Mouse (Mus musculus): ENCODE measurements at regions not wholly inside any gene's neighbourhood (a gene's known extent, or its start where the extent isn't known, plus 50 kb on each side); places are given as distances from the start of the nearest gene placed in this dataset.
A peak's percentile ranks its signal among the peaks of the same experiment; 100 is the strongest.

DNA sequence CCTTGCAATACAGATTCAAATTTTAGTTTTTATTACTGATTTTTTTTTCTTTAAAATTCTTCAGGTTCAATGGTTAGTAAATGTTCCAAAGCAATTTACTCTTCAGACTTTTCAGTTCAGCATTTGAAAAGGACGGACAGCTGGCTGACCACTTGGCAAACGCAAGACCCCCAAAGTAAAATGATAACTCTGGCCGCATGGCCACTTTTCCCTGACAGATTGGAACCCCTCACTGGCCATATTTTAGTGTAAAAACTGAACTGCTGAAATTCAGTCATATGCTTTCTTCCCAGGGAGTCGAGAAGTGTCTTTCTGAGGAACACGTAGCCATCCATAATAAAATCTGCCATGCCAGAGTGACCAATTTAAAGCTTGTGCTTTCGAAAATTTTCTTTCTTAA is 198.4 kb upstream of the Gk2 start:
- Histone ChIP-seq H3K4me3 (replicated peaks; ENCODE audit: insufficient read depth, low read depth, low read length) (no peak overlapping the region), H3K27me3 (ENCODE audit: control insufficient read depth, insufficient read depth, low read length) (no peaks in the 10 kb centered on the region; the same call in 1 of the 2 replicates), H3K27ac (ENCODE audit: insufficient read depth, low read length) (no peak overlapping the region), H3K4me1 (ENCODE audit: control insufficient read depth, insufficient read depth, low read length) (no peaks in the 10 kb centered on the region)
- DNase-seq = no peak
- 15% methylated on average over 6 of the region's 6 CpGs for WGBS
- TF ChIP-seq CTCF (IDR thresholded peaks at IDR 0.05; ENCODE audit: borderline replicate concordance, insufficient read depth, low read depth, low read length) = no peak
- no peak for TF ChIP-seq POLR2A (IDR thresholded peaks at IDR 0.05; ENCODE audit: borderline replicate concordance, insufficient read depth, low read length)

GRCm38 (mm10) chr5:97654414-97654813 is 197.6 kb upstream of the Gk2 start:
- no peak overlapping the region for H3K27ac ChIP-seq (ENCODE audit: insufficient read depth, low read length)

DNA sequence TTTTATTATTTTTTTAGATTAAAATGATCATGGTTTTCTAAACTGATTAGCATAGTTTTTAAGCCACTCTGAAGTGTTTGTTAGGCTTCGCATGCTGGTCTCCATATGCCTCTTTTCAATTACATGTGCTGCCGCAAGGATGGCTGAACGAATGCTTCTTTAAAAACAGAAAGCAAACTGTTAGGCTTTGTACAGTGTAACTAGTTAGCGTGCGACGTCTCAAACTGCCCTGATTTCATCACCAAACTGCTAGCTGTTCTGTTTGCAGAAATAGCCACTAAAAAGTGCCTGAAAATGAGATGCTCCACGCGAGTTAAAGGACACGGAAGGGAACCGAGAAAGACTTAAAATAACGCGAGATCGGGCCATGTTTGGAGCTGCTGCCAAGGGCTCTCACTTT is 185.4 kb upstream of the Gk2 start:
- DNase-seq = no peak
- no peak for TF ChIP-seq POLR2A (IDR thresholded peaks at IDR 0.05; ENCODE audit: borderline replicate concordance, insufficient read depth, low read length)
- no peak for TF ChIP-seq CTCF (IDR thresholded peaks at IDR 0.05; ENCODE audit: borderline replicate concordance, insufficient read depth, low read depth, low read length)
- Histone ChIP-seq H3K27ac (ENCODE audit: insufficient read depth, low read length) (no peak overlapping the region), H3K27me3 (ENCODE audit: control insufficient read depth, insufficient read depth, low read length) (no peaks in the 10 kb centered on the region; the same call in 1 of the 2 replicates), H3K4me1 (ENCODE audit: control insufficient read depth, insufficient read depth, low read length) (peaks cover 3% of the 10 kb centered on the region; the same call in 1 of the 2 replicates), H3K4me3 (replicated peaks; ENCODE audit: insufficient read depth, low read depth, low read length) (no peak overlapping the region)
- WGBS = 69% methylated on average over 13 of the region's 13 CpGs

More at GRCm38 (mm10) chr5:97654414-97654813, 197.6 kb upstream of the Gk2 start:
- no peak for DNase-seq
- no peaks in the 10 kb centered on the region for H3K4me1 ChIP-seq (ENCODE audit: control insufficient read depth, insufficient read depth, low read length)
- no peaks in the 10 kb centered on the region; the same call in 1 of the 2 replicates for H3K27me3 ChIP-seq (ENCODE audit: control insufficient read depth, insufficient read depth, low read length)
- WGBS = 25% methylated on average over 12 of the region's 12 CpGs
- TF ChIP-seq POLR2A (IDR thresholded peaks at IDR 0.05; ENCODE audit: borderline replicate concordance, insufficient read depth, low read length) = no peak
- no peak for TF ChIP-seq CTCF (IDR thresholded peaks at IDR 0.05; ENCODE audit: borderline replicate concordance, insufficient read depth, low read depth, low read length)
- H3K4me3 ChIP-seq (replicated peaks; ENCODE audit: insufficient read depth, low read depth, low read length) = no peak overlapping the region

DNA sequence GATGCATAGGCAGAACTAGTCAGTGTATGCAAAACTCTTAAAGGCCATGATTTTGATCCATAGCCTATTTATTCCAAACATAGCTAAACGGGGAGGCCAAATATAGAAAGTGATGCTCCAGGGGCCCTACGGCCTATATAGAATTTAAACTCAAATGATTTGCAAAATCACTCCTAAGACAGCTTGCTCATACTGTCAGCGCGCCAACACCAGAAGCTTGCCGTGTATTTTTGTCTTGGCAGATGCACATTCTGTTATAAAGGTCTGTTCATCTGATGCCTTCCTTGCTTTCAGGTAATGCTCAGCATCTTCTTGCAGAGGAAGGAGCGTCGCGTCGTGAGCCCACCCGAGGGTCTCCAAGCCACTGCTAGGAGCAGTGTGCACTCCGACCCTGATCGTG is 184.8 kb upstream of the Gk2 start:
- WGBS = 34% methylated on average over 12 of the region's 12 CpGs
- TF ChIP-seq CTCF (IDR thresholded peaks at IDR 0.05; ENCODE audit: borderline replicate concordance, insufficient read depth, low read depth, low read length) (no peak), POLR2A (IDR thresholded peaks at IDR 0.05; ENCODE audit: borderline replicate concordance, insufficient read depth, low read length) (no peak)
- peak; percentile 57 to 67 for DNase-seq
- no peaks in the 10 kb centered on the region; the same call in 1 of the 2 replicates for H3K27me3 ChIP-seq (ENCODE audit: control insufficient read depth, insufficient read depth, low read length)
- no peak overlapping the region for H3K27ac ChIP-seq (ENCODE audit: insufficient read depth, low read length)
- H3K4me1 ChIP-seq (ENCODE audit: control insufficient read depth, insufficient read depth, low read length) = peaks cover 3% of the 10 kb centered on the region; the same call in 1 of the 2 replicates
- H3K4me3 ChIP-seq (replicated peaks; ENCODE audit: insufficient read depth, low read depth, low read length) = no peak overlapping the region

DNA sequence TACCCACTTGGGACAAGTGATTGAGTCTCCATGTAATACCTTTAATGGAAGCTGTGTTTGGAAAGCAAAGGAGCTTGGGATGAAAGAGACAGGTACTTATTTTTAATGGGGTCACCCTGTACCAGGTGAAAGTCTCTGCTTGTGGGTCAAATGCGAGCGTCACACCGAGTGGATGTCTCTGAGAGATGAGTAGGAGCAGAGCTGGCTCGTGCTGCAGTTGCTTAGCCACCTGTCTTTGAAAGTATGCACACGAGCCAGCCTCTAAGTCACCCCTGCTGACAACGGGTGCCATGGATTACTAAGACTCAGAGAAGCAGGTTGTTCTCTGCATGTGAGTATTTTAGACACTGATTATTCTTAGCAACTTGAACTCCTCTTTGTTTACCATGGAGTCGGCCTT is 179.5 kb upstream of the Gk2 start:
- H3K27ac ChIP-seq (ENCODE audit: insufficient read depth, low read length) = no peak overlapping the region
- 27% methylated on average over 7 of the region's 7 CpGs for WGBS
- H3K4me3 ChIP-seq (replicated peaks; ENCODE audit: insufficient read depth, low read depth, low read length) = no peak overlapping the region
- H3K27me3 ChIP-seq (ENCODE audit: control insufficient read depth, insufficient read depth, low read length) = no peaks in the 10 kb centered on the region; the same call in 1 of the 2 replicates
- H3K4me1 ChIP-seq (ENCODE audit: control insufficient read depth, insufficient read depth, low read length) = peaks cover 3% of the 10 kb centered on the region; the same call in 1 of the 2 replicates
- DNase-seq = peak in 1 of 2 experiments; percentile 13
- no peak for TF ChIP-seq POLR2A (IDR thresholded peaks at IDR 0.05; ENCODE audit: borderline replicate concordance, insufficient read depth, low read length)
- TF ChIP-seq CTCF (IDR thresholded peaks at IDR 0.05; ENCODE audit: borderline replicate concordance, insufficient read depth, low read depth, low read length) = no peak

GRCm38 (mm10) chr5:97633766-97634165 is 176.9 kb upstream of the Gk2 start:
- no peak overlapping the region for H3K4me3 ChIP-seq (replicated peaks; ENCODE audit: insufficient read depth, low read depth, low read length)
- 9% methylated on average over 6 of the region's 6 CpGs for WGBS
- peaks cover 1% of the 10 kb centered on the region; the same call in 1 of the 2 replicates for H3K27me3 ChIP-seq (ENCODE audit: control insufficient read depth, insufficient read depth, low read length)
- H3K27ac ChIP-seq (ENCODE audit: insufficient read depth, low read length) = no peak overlapping the region
- H3K4me1 ChIP-seq (ENCODE audit: control insufficient read depth, insufficient read depth, low read length) = peaks cover 3% of the 10 kb centered on the region; the same call in 1 of the 2 replicates
- DNase-seq = peak; percentile 30 to 70
- TF ChIP-seq POLR2A (IDR thresholded peaks at IDR 0.05; ENCODE audit: borderline replicate concordance, insufficient read depth, low read length) (no peak), CTCF (IDR thresholded peaks at IDR 0.05; ENCODE audit: borderline replicate concordance, insufficient read depth, low read depth, low read length) (no peak)

- no peak for DNase-seq
- no peak overlapping the region for H3K27ac ChIP-seq (ENCODE audit: insufficient read depth, low read length)
- H3K4me1 ChIP-seq (ENCODE audit: control insufficient read depth, insufficient read depth, low read length) = peaks cover 3% of the 10 kb centered on the region; the same call in 1 of the 2 replicates
- H3K27me3 ChIP-seq (ENCODE audit: control insufficient read depth, insufficient read depth, low read length) = peaks cover 1% of the 10 kb centered on the region; the same call in 1 of the 2 replicates
- WGBS = 74% methylated on average over 7 of the region's 7 CpGs
- no peak for TF ChIP-seq CTCF (IDR thresholded peaks at IDR 0.05; ENCODE audit: borderline replicate concordance, insufficient read depth, low read depth, low read length)
- H3K4me3 ChIP-seq (replicated peaks; ENCODE audit: insufficient read depth, low read depth, low read length) = no peak overlapping the region
These were observed 176.0 kb upstream of the Gk2 start for GRCm38 (mm10) chr5:97632791-97633190.

- H3K27ac ChIP-seq (ENCODE audit: insufficient read depth, low read length) = no peak overlapping the region
- WGBS = 73% methylated on average over 3 of the region's 3 CpGs
- no peaks in the 10 kb centered on the region for H3K4me1 ChIP-seq (ENCODE audit: control insufficient read depth, insufficient read depth, low read length)
- H3K4me3 ChIP-seq (replicated peaks; ENCODE audit: insufficient read depth, low read depth, low read length) = no peak overlapping the region
- peaks cover 1% of the 10 kb centered on the region; the same call in 1 of the 2 replicates for H3K27me3 ChIP-seq (ENCODE audit: control insufficient read depth, insufficient read depth, low read length)
- TF ChIP-seq POLR2A (IDR thresholded peaks at IDR 0.05; ENCODE audit: borderline replicate concordance, insufficient read depth, low read length) (no peak), CTCF (IDR thresholded peaks at IDR 0.05; ENCODE audit: borderline replicate concordance, insufficient read depth, low read depth, low read length) (no peak)
- no peak for DNase-seq
These were observed 168.4 kb upstream of the Gk2 start for GRCm38 (mm10) chr5:97625200-97625599.

Measured in cerebellum, adult 2 months (tissue).